Mouse (Mus musculus) lung, embryonic 15.5 days (tissue): ENCODE results near the gene Epha8. TPM values are rescaled to one million over a fixed set of nuclear protein-coding genes. Genes with fewer than 3 reads are reported as not detected.

ENCODE experiments used
- ATAC-seq: fragments of 200-750 bp; cut with Nextera tagmentation; 2 replicates; pipeline ENCODE4 v1.8.0; 2017; ENCODE audit warnings: moderate number of reproducible peaks, borderline replicate concordance; ENCODE audit not compliant: low FRiP score, low TSS enrichment; ENCODE audit errors: extremely low read depth
- H3K27ac ChIP-seq: fragments of 300-500 bp; sonication (generic); 2 replicates; pipeline ENCODE4 v1.5.1; 2015; ENCODE audit warnings: moderate library complexity, mild to moderate bottlenecking, inconsistent platforms
- H3K27me3 ChIP-seq: fragments of 300-500 bp; sonication (generic); 2 replicates; pipeline ENCODE4 v1.6.1; 2015; ENCODE audit warnings: inconsistent platforms
- H3K36me3 ChIP-seq: fragments of 300-500 bp; sonication (generic); 2 replicates; pipeline ENCODE4 v1.6.1; 2015; ENCODE audit warnings: inconsistent platforms
- H3K4me1 ChIP-seq: fragments of 300-500 bp; sonication (generic); 2 replicates; pipeline ENCODE4 v1.6.1; 2015; ENCODE audit warnings: inconsistent platforms
- H3K4me2 ChIP-seq: fragments of 300-500 bp; sonication (generic); 2 replicates; pipeline ENCODE4 v1.6.1; 2015; ENCODE audit warnings: inconsistent platforms, mild to moderate bottlenecking, moderate library complexity
- H3K4me3 ChIP-seq: fragments of 300-500 bp; sonication (generic); 2 replicates; pipeline ENCODE4 v1.5.1; 2015; ENCODE audit warnings: mild to moderate bottlenecking, inconsistent platforms
- H3K9ac ChIP-seq: fragments of 300-500 bp; sonication (generic); 2 replicates; pipeline ENCODE4 v1.6.1; 2015; ENCODE audit warnings: inconsistent platforms
- H3K9me3 ChIP-seq: fragments of 300-500 bp; sonication (generic); 2 replicates; pipeline ENCODE4 v1.6.1; 2016; ENCODE audit warnings: inconsistent platforms
- WGBS: fragments of 180-500 bp; shearing (Covaris S2); methylation state at CpG from one replicate; pipeline ENCODE4 v1.1.7; 2015; 5-methylcytosine and 5-hydroxymethylcytosine counted together
- polyA plus RNA-seq: library from polyadenylated mRNA; unstranded; fragments of >200 nt; fragmentation: Nextera tagmentation; extraction: Ambion mirVana; gene quantifications from 2 replicates; pipeline ENCODE4 v1.2.1, GENCODE M21; 2015

The Epha8 gene
- polyA plus RNA-seq, 1 experiment from 2014 or later = 0.06 TPM

DNA sequence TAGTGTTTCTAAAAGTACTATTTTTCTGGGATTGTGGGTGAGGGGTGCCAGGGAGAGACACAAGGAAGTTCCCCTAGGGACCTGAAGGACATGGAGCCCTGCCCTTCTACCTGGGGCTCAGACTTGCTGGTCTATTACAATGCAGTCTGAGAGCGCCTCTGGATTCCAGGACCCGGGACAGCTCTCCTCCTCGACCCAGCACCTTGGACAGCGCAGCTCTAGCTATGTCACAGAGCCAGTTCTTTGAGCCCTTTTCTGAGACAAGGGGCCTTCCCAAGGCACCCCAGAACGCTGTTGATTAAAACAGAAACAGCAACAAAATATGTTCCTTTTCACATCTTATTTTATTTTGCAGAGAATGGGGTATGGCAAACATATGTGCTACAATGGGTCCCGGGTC, 32.1 kb downstream of the Epha8 start:
- Histone ChIP-seq H3K4me2 (no peak overlapping the region), H3K9me3 (no peaks in the 10 kb centered on the region), H3K27ac (no peak overlapping the region), H3K4me3 (no peak overlapping the region), H3K36me3 (no peaks in the 10 kb centered on the region), H3K4me1 (no peaks in the 10 kb centered on the region), H3K27me3 (peaks cover 56% of the 10 kb centered on the region), H3K9ac (no peak overlapping the region)
- 7% methylated on average over 6 of the region's 6 CpGs for WGBS
- no peak for ATAC-seq

DNA sequence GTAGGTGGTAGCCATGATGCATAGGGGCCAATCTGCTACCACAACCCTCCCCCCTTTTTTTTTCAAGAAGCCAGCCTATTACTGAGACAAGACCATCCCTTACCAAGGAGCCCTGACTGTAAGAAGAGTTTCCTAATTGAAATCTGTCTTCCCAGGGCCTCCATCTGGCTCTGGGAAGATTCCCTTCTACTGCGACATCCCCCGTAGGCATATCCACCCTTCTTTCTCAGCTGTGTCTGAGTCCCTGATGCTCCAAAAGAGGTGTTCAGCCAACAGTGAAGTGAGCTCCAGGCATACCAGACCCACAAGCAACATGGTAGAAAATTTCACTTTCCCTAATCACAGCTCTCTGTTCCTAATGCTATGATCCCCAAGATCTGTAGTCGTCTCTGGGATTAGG, 37.1 kb downstream of the Epha8 start:
- WGBS = 68% methylated on average over 3 of the region's 3 CpGs
- Histone ChIP-seq H3K9ac (no peak overlapping the region), H3K27me3 (peaks cover 33% of the 10 kb centered on the region)

DNA sequence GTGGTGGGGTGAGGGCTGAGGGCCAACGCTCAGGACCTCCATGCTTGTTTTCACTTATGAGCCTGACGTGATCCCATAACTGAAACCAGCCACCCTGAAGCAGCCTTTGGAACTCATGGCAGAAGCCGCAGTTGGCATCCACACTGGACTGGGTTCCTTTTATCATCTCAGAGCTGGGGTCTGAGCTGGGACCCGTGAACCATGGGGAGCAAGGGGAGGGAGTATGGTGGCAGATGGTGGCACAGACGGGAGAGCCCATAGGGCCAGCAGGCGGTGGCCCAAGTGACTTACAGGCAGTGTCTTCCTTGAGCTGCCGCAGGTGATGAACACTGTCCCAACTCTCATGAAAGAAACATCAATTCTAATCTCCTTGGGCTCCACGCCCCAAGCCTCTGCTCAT, 37.8 kb downstream of the Epha8 start:
- H3K36me3 ChIP-seq = no peaks in the 10 kb centered on the region
- WGBS = 83% methylated on average over 8 of the region's 8 CpGs
- ATAC-seq = no peak
- no peaks in the 10 kb centered on the region for H3K4me1 ChIP-seq
- H3K27ac ChIP-seq = no peak overlapping the region
- H3K4me3 ChIP-seq = no peak overlapping the region
- H3K9ac ChIP-seq = no peak overlapping the region
- no peak overlapping the region for H3K4me2 ChIP-seq
- peaks cover 40% of the 10 kb centered on the region for H3K27me3 ChIP-seq
- H3K9me3 ChIP-seq = no peaks in the 10 kb centered on the region

More for the DNA sequence above, 37.1 kb downstream of the Epha8 start:
- Histone ChIP-seq H3K4me2 (no peak overlapping the region), H3K36me3 (no peaks in the 10 kb centered on the region), H3K27ac (no peak overlapping the region), H3K4me1 (no peaks in the 10 kb centered on the region), H3K9me3 (no peaks in the 10 kb centered on the region), H3K4me3 (no peak overlapping the region)
- ATAC-seq = no peak

DNA sequence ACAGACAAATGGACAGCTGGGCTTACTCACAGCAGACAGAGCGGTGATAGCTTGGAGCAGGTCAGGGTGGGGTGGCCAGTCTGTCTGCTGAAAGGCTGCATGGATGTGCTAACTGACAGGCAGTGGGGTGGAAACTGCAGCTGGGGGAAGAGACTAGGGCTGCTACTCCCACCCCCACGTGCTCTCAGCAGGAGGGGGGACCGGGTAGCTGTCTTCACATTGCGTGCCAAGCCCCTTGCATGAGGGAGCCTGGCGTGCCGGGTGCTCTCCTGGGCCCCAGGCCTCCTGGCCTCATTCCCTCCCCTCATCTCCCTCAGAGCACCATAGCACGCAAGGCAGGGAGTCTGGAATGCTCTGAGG, 39.5 kb downstream of the Epha8 start:
- H3K27me3 ChIP-seq = peaks cover 56% of the 10 kb centered on the region
- 17% methylated on average over 7 of the region's 7 CpGs for WGBS
- H3K9me3 ChIP-seq = no peaks in the 10 kb centered on the region
- H3K4me2 ChIP-seq = no peak overlapping the region
- H3K27ac ChIP-seq = no peak overlapping the region
- ATAC-seq = no peak
- no peak overlapping the region for H3K9ac ChIP-seq
- no peak overlapping the region for H3K4me3 ChIP-seq
- H3K36me3 ChIP-seq = no peaks in the 10 kb centered on the region
- no peaks in the 10 kb centered on the region for H3K4me1 ChIP-seq

DNA sequence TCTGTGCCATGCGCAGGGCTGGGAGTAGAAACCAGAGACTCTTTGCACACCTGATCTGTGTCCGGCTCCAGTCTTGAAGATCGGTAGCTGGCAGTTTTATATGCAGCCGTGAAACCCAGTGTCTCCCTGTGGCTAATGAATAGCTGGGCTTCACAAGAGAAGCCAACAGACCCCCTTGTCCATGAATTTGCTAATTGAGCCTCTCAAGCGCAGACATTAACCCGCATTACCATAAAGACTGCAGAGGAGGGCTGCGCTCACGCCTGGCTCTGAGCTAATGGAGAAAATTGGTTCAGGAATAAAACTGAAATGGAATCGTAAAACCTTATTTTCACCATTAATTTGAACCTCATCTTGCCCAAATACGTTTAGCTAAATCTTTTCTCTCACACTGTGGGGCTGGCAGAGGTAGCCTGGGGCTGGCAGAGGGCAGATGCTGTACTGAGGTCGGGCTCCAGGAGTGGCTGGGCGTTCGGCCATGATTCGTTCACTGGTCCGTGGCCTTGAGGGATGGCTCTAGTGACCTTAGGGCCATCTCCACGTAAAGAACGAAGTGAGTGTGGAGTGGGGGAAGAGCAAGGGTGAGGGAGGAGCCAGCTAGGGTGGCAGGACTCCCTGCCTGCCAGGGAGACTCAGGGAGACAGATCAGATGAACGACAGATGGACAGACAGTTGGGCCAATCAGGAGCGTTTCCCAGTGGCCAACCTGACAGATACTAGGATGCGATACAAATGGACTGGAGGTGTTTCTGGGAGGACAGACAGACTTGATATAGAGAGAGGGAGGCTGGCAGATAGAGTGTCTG, 40.1 kb downstream of the Epha8 start:
- H3K4me1 ChIP-seq = no peaks in the 10 kb centered on the region
- no peak overlapping the region for H3K9ac ChIP-seq
- no peak overlapping the region for H3K27ac ChIP-seq
- H3K36me3 ChIP-seq = no peaks in the 10 kb centered on the region
- peaks cover 58% of the 10 kb centered on the region for H3K27me3 ChIP-seq
- no peak overlapping the region for H3K4me3 ChIP-seq
- WGBS = 48% methylated on average over 20 of the region's 20 CpGs
- ATAC-seq = no peak
- H3K4me2 ChIP-seq = no peak overlapping the region
- H3K9me3 ChIP-seq = no peaks in the 10 kb centered on the region

DNA sequence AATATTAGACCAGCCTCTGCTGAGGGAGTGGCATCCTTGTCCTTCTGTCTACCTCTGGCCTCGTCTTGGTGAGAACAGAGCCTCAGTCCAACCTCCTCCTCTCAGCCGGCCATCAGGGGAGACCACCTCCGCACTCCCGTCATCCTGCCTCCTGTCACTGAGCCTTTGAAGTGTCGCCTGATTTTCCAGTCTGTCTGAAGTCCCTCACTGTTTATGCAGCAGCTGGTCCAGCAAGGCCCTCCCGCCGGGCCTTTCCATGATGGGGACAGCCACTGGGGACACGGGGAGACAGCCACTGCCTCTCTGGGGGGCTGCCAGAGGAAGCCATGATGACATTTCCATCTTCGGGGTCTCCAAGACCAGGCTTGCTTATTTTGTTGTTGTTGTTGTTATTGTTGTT, 43.8 kb downstream of the Epha8 start:
- no peaks in the 10 kb centered on the region for H3K4me1 ChIP-seq
- no peak overlapping the region for H3K9ac ChIP-seq
- 14% methylated on average over 9 of the region's 9 CpGs for WGBS
- H3K4me3 ChIP-seq = no peak overlapping the region
- no peaks in the 10 kb centered on the region for H3K9me3 ChIP-seq
- no peak overlapping the region for H3K4me2 ChIP-seq
- no peaks in the 10 kb centered on the region for H3K36me3 ChIP-seq
- H3K27me3 ChIP-seq = peaks cover 75% of the 10 kb centered on the region
- H3K27ac ChIP-seq = no peak overlapping the region
- no peak for ATAC-seq

DNA sequence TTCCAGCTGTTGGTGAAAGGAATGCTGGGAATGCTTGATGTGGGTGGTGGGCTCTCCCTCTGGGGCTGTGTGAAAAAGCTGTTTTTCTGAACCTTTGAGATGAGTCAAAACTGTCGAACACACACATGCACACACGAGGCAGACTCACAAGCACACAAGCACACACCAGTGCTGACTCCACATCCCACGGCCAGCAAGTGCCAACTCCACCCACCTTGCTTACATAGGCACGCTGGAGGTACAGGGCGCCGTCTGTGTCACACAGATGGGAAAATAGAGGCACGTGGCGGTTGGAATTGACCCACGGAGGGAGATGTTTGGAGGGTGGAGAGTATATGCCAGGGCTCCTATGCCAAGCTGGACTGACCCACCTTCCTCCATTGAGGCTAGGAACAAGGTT, 44.8 kb downstream of the Epha8 start:
- H3K9me3 ChIP-seq = no peaks in the 10 kb centered on the region
- no peaks in the 10 kb centered on the region for H3K36me3 ChIP-seq
- 29% methylated on average over 9 of the region's 9 CpGs for WGBS
- peaks cover 78% of the 10 kb centered on the region for H3K27me3 ChIP-seq
- no peak overlapping the region for H3K9ac ChIP-seq
- no peak overlapping the region for H3K4me3 ChIP-seq
- no peaks in the 10 kb centered on the region for H3K4me1 ChIP-seq
- no peak overlapping the region for H3K27ac ChIP-seq
- ATAC-seq = no peak
- H3K4me2 ChIP-seq = no peak overlapping the region

DNA sequence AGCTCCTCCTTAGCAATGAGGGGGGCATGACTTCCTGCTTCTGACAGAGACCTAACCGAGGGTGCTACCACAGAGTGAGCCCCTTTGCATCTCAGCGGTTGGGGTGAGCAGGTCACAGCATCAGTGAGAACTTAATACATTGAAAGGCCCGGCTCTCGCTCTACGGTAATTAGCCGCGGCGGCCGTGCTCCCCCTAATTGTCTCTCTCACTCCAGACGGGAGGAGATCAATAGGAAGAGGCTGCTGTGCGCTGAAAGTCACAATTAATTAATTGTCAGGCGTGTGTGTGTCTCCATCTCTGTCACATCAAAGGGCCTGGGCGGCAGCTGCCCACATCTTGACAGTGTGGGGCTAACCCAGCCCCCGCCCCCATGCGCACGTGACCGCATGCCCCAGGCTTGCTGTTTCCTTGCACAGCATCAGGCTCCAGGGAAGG, 45.4 kb downstream of the Epha8 start:
- H3K4me1 ChIP-seq = no peaks in the 10 kb centered on the region
- WGBS = 7% methylated on average over 17 of the region's 17 CpGs
- H3K27ac ChIP-seq = no peak overlapping the region
- ATAC-seq = no peak
- no peak overlapping the region for H3K9ac ChIP-seq
- H3K36me3 ChIP-seq = no peaks in the 10 kb centered on the region
- H3K27me3 ChIP-seq = peaks cover 80% of the 10 kb centered on the region
- H3K4me3 ChIP-seq = no peak overlapping the region
- no peak overlapping the region for H3K4me2 ChIP-seq
- H3K9me3 ChIP-seq = no peaks in the 10 kb centered on the region

DNA sequence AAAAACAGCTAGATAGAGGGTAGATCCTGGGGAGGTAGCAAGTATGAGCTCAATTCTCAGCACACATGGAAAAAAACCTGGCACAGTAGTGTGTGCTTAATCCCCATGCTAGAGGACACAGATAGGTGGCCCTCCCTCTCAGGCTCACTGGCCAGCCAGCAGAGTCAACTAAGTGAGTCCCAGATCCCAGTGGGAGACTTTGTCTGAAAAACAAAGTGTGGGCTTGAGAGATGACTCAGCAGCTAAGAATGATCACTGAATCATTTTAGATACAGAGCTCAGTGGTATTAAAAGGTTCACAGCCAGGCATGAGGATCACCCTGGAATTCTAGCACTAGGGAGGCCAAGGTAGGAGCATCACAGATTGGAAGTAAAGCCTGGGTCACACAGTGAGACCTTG, 48.8 kb downstream of the Epha8 start:
- H3K36me3 ChIP-seq = no peaks in the 10 kb centered on the region
- no peaks in the 10 kb centered on the region for H3K4me1 ChIP-seq
- no peak overlapping the region for H3K4me3 ChIP-seq
- H3K9ac ChIP-seq = no peak overlapping the region
- H3K27me3 ChIP-seq = peaks cover 83% of the 10 kb centered on the region
- no peaks in the 10 kb centered on the region for H3K9me3 ChIP-seq
- no peak overlapping the region for H3K27ac ChIP-seq
- no peak overlapping the region for H3K4me2 ChIP-seq
- ATAC-seq = no peak

DNA sequence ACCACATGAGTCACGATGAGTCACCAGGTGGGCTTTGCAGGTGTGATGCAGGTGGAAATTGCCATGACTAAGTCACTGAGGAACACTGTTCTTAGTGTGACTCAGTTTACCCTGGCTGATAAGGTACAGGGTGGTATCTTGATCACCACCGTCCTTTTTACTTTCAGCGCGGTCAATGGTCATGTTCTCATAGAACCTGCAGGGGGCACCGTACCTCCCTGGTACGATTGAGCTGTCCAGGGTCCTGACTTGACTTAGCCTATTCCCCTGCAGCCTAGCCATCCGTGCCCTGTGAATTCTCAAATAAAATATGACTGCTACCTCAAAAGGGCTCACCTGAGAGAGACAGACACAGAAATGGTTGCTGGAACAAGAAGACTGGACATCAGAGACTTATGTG, 49.6 kb downstream of the Epha8 start:
- Histone ChIP-seq H3K9me3 (no peaks in the 10 kb centered on the region), H3K9ac (no peak overlapping the region), H3K27ac (no peak overlapping the region), H3K4me3 (no peak overlapping the region), H3K36me3 (no peaks in the 10 kb centered on the region), H3K4me1 (no peaks in the 10 kb centered on the region), H3K4me2 (no peak overlapping the region), H3K27me3 (peaks cover 75% of the 10 kb centered on the region)
- no peak; the same call in 1 of the 2 replicates for ATAC-seq
- WGBS = 13% methylated on average over 7 of the region's 7 CpGs

DNA sequence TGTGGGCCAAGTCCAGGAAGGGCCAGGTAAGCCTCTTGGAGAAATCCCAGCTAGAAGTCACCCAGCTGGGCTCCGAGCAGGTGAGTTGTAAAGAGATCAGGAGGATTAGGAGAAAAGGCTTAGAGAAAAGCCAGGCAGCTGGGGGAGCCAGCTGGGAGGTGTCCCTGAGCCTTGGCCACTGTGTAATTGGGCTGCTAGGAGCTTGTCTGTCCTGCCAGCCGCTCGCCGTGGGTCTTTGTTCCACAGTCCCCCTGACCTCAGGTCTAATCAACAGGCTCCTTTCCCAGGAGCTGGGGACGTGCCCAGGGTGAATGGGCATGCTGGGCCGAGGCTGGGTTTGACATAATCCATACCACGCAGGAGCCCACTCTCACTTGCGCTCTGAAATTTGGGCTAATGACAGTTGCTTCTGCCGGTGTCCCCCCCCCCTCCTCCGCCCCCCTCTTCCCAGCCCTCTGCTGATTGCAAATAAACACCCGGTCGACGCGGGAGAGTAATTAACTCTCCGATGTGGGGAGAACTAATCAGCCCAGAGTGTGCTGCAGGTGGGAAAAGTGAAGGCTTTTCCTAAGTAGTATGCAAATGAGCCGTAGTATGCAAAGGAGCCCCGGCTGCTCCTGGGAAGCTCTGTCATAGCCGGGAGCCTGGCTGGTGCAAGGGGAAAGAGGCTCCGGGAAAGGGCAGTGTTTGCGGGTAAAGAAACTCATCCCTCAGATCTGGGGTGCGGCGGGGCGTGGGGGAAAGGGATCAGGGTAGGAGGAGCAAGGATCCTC, 51.7 kb downstream of the Epha8 start:
- H3K4me1 ChIP-seq = no peaks in the 10 kb centered on the region
- no peaks in the 10 kb centered on the region for H3K9me3 ChIP-seq
- H3K4me2 ChIP-seq = no peak overlapping the region
- ATAC-seq = no peak
- no peak overlapping the region for H3K9ac ChIP-seq
- no peak overlapping the region for H3K27ac ChIP-seq
- H3K27me3 ChIP-seq = peaks cover 54% of the 10 kb centered on the region
- WGBS = 1% methylated on average over 22 of the region's 23 CpGs
- no peaks in the 10 kb centered on the region for H3K36me3 ChIP-seq
- no peak overlapping the region for H3K4me3 ChIP-seq

DNA sequence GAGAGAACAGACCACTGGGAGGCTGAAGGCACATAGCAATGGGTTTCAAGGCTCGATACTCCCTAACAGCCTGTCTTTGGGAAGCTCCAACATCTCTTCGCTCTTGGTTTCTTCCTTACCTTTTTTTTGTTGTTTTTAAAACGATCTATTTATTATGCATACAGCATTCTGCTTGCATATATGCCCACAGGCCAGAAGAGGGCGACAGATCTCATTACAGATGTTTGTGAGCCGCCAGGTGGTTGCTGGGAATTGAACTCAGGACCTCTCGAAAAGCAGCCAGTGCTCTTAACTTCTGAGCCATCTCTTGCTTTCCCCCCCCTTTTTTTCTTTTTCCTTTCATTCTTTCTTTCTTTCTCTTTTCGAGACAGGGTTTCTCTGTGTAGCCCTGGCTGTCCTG, 57.5 kb downstream of the Epha8 start:
- no peak for ATAC-seq
- WGBS = 64% methylated on average over 7 of the region's 7 CpGs

More for the DNA sequence above, 57.5 kb downstream of the Epha8 start:
- no peaks in the 10 kb centered on the region for H3K4me1 ChIP-seq
- H3K9ac ChIP-seq = no peak overlapping the region
- no peaks in the 10 kb centered on the region for H3K9me3 ChIP-seq
- no peak overlapping the region for H3K4me2 ChIP-seq
- no peak overlapping the region for H3K27ac ChIP-seq
- H3K4me3 ChIP-seq = no peak overlapping the region
- H3K27me3 ChIP-seq = peaks cover 45% of the 10 kb centered on the region
- H3K36me3 ChIP-seq = no peaks in the 10 kb centered on the region
